Mouse (Mus musculus): ENCODE data around the gene Slc5a4b.
A peak's percentile ranks its signal among the peaks of the same experiment; 100 is the strongest.

The Slc5a4b gene

GRCm38 (mm10) chr10:76036962-76037361, 73.8 kb downstream of the Slc5a4b start:
- no peak for DNase-seq (ENCODE audit: low read depth)

GRCm38 (mm10) chr10:76035277-76035676, 75.5 kb downstream of the Slc5a4b start:
- no peak for DNase-seq (ENCODE audit: low read depth)

GRCm38 (mm10) chr10:76034001-76034600, 76.7 kb downstream of the Slc5a4b start:
- DNase-seq (ENCODE audit: low read depth): no peak

GRCm38 (mm10) chr10:76033119-76033455, 77.7 kb downstream of the Slc5a4b start:
- DNase-seq (ENCODE audit: low read depth): peak; percentile 5

GRCm38 (mm10) chr10:76032402-76033118, 78.2 kb downstream of the Slc5a4b start, which contains the start of gene Zfp280b:
Zfp280b (plus strand) TSS chr10:76032650.
- DNase-seq (ENCODE audit: low read depth): peak; percentile 87

- DNase-seq (ENCODE audit: low read depth): peak; percentile 5
Measured at GRCm38 (mm10) chr10:76031511-76032401, 79.0 kb downstream of the Slc5a4b start.

GRCm38 (mm10) chr10:76030496-76030895, 80.3 kb downstream of the Slc5a4b start:
- DNase-seq (ENCODE audit: low read depth): peak; percentile 8

GRCm38 (mm10) chr10:76029276-76029675, 81.5 kb downstream of the Slc5a4b start:
- DNase-seq (ENCODE audit: low read depth): no peak

GRCm38 (mm10) chr10:76028396-76028795, 82.4 kb downstream of the Slc5a4b start:
- no peak for DNase-seq (ENCODE audit: low read depth)

GRCm38 (mm10) chr10:76028016-76028366, 82.8 kb downstream of the Slc5a4b start:
- DNase-seq (ENCODE audit: low read depth): no peak

GRCm38 (mm10) chr10:76027127-76028015, 83.4 kb downstream of the Slc5a4b start:
- DNase-seq (ENCODE audit: low read depth): no peak

- DNase-seq (ENCODE audit: low read depth): no peak
Measured at GRCm38 (mm10) chr10:76025470-76026190, 85.1 kb downstream of the Slc5a4b start.

GRCm38 (mm10) chr10:76023921-76024320, 86.8 kb downstream of the Slc5a4b start:
- DNase-seq (ENCODE audit: low read depth): no peak

GRCm38 (mm10) chr10:76021728-76022127, 89.0 kb downstream of the Slc5a4b start:
- no peak for DNase-seq (ENCODE audit: low read depth)

- DNase-seq (ENCODE audit: low read depth): no peak
Measured at GRCm38 (mm10) chr10:76016886-76017285, 93.9 kb downstream of the Slc5a4b start.

- no peak for DNase-seq (ENCODE audit: low read depth)
Measured at GRCm38 (mm10) chr10:76012922-76013321, 97.8 kb downstream of the Slc5a4b start.

GRCm38 (mm10) chr10:76009812-76010211, 100.9 kb downstream of the Slc5a4b start:
- no peak for DNase-seq (ENCODE audit: low read depth)

Measured in c-Kit-positive CD71-negative TER-119-negative erythroid progenitor cells, embryonic 14.5 days (primary cell).